Mouse (Mus musculus): ENCODE measurements around the gene Dchs2.

DNA sequence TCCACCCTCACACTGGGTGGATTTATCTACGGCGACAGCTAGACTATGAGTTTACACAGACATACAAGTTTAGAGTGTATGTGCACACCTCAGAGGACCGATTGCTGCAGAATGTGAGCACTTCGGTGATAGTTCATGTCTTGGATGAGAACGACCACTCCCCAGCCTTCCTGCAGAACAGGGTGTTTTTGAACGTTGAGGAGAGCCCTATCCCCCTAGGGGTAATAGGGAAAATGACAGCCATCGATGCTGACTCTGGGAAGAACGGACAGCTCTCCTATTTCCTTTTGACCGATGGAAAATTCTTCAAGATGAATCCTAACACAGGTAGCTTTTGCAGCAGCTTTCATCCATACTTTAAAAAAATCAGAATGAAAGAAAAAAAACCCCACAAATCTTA is 143.2 kb downstream of the Dchs2 start:
- TF ChIP-seq CTCF (IDR thresholded peaks at IDR 0.05; ENCODE audit: low read depth), result no peak
- no peak for TF ChIP-seq EP300 (IDR thresholded peaks at IDR 0.05; ENCODE audit: low read depth)
